ENCODE assay signal across 10 mouse cellular contexts in genomic region chr11:117101925-117102717, GRCm38 (mm10). TPM values are rescaled to one million over a fixed set of nuclear protein-coding genes. Genes with fewer than 3 reads are reported as not detected.
DNase-seq lines count a peak whose midpoint lies in the region; ATAC-seq and TF ChIP-seq lines count a peak whose summit lies in the region.
"Had no signal": no experiment of that assay in that cellular context is flagged by ENCODE, and none has a peak within 500 bp of the region (broad histone marks: within the 10 kb centered on the region; RNA-seq: fewer than 3 reads in every experiment).

No protein-coding gene starts in this region.

- H3K9ac ChIP-seq in heart, embryonic 16.5 days (ENCODE audit: low read length), result peak overlapping the region; percentile 42; the same call in 1 of the 2 replicates
- H3K9ac ChIP-seq in lung, postnatal 0 days (replicated peaks; ENCODE audit: low read depth), result no peak overlapping the region
- H3K9ac ChIP-seq in stomach, embryonic 16.5 days (ENCODE audit: low read length), result no peak overlapping the region
- H3K9ac ChIP-seq in hindbrain, embryonic 12.5 days, result no peak overlapping the region

- intact Hi-C loops in heart, postnatal 36 days (cut with DNase I), result no loop called here

- H3K36me3 ChIP-seq in heart, embryonic 16.5 days (ENCODE audit: control insufficient read depth, insufficient read depth), result no peaks in the 10 kb centered on the region
- H3K36me3 ChIP-seq in lung, postnatal 0 days (ENCODE audit: insufficient read depth, low read length), result no peaks in the 10 kb centered on the region
- no peaks in the 10 kb centered on the region for H3K36me3 ChIP-seq in stomach, embryonic 16.5 days (ENCODE audit: control insufficient read depth, insufficient read depth, low read length)
- no peaks in the 10 kb centered on the region for H3K36me3 ChIP-seq in hindbrain, embryonic 12.5 days

- no peak for DNase-seq in heart, postnatal 36 days
- no peak for DNase-seq in lung, postnatal 0 days (ENCODE audit: low spot score)
- no peak for DNase-seq in lung, postnatal 10 days
- peak; percentile 21 for DNase-seq in lung, postnatal 14 days
- DNase-seq: adrenal gland, adult 8-10 months; cerebellum, postnatal 10 days had no signal

- no peaks in the 10 kb centered on the region; the same call in 1 of the 2 replicates for H3K9me3 ChIP-seq in heart, embryonic 16.5 days (replicated peaks; ENCODE audit: control insufficient read depth, low read length)
- H3K9me3 ChIP-seq in lung, postnatal 0 days (ENCODE audit: low read length), result no peaks in the 10 kb centered on the region
- H3K9me3 ChIP-seq in stomach, embryonic 16.5 days (replicated peaks; ENCODE audit: control insufficient read depth, low read length), result no peaks in the 10 kb centered on the region
- no peaks in the 10 kb centered on the region for H3K9me3 ChIP-seq in hindbrain, embryonic 12.5 days (replicated peaks)

- H3K4me3 ChIP-seq in heart, embryonic 16.5 days (ENCODE audit: low read length), result no peak overlapping the region
- no peak overlapping the region for H3K4me3 ChIP-seq in lung, postnatal 0 days (ENCODE audit: low read depth, low read length)
- H3K4me3 ChIP-seq in stomach, embryonic 16.5 days (replicated peaks; ENCODE audit: low read length), result no peak overlapping the region
- H3K4me3 ChIP-seq in hindbrain, embryonic 12.5 days, result no peak overlapping the region

- no peak for ATAC-seq in heart, embryonic 16.5 days (replicated peaks; ENCODE audit: extremely low read depth, insufficient read depth, low FRiP score)
- ATAC-seq in lung, postnatal 0 days, result no peak
- ATAC-seq in stomach, embryonic 16.5 days (ENCODE audit: insufficient read depth, low FRiP score), result no peak
- ATAC-seq in hindbrain, embryonic 12.5 days (ENCODE audit: low FRiP score), result no peak

- H3K4me2 ChIP-seq in heart, embryonic 16.5 days (ENCODE audit: low read depth, low read length), result 0 out of 2 replicates have a peak overlapping the region, but pooled peaks have one; percentile 9
- H3K4me2 ChIP-seq in lung, postnatal 0 days (replicated peaks; ENCODE audit: low read depth, low read length), result no peak overlapping the region
- H3K4me2 ChIP-seq in stomach, embryonic 16.5 days (ENCODE audit: low read depth, low read length), result no peak overlapping the region
- H3K4me2 ChIP-seq in hindbrain, embryonic 12.5 days (replicated peaks), result no peak overlapping the region

- H3K27me3 ChIP-seq in heart, embryonic 16.5 days (ENCODE audit: control insufficient read depth, insufficient read depth, low read length), result no peaks in the 10 kb centered on the region
- no peaks in the 10 kb centered on the region for H3K27me3 ChIP-seq in lung, postnatal 0 days (replicated peaks; ENCODE audit: insufficient read depth, low read length)
- H3K27me3 ChIP-seq in stomach, embryonic 16.5 days (ENCODE audit: control insufficient read depth, insufficient read depth, low read length), result no peaks in the 10 kb centered on the region
- no peaks in the 10 kb centered on the region; the same call in 1 of the 2 replicates for H3K27me3 ChIP-seq in hindbrain, embryonic 12.5 days

- TF ChIP-seq CTCF in lung, postnatal 0 days (IDR thresholded peaks at IDR 0.05), result no peak

- WGBS in heart, embryonic 16.5 days, result 53% methylated on average over 14 of the region's 14 CpGs
- WGBS in lung, postnatal 0 days, result 59% methylated on average over 14 of the region's 14 CpGs
- 71% methylated on average over 14 of the region's 14 CpGs for WGBS in stomach, embryonic 16.5 days
- 85% methylated on average over 14 of the region's 14 CpGs for whole genome bisulfite sequencing in hindbrain, embryonic 12.5 days

- no peak for TF ChIP-seq EP300 in lung, postnatal 0 days (IDR thresholded peaks at IDR 0.05)

- peak overlapping the region; percentile 93 for H3K27ac ChIP-seq in heart, embryonic 16.5 days (ENCODE audit: low read length)
- peak overlapping the region; percentile 81 for H3K27ac ChIP-seq in lung, postnatal 0 days (ENCODE audit: low read length)
- peak overlapping the region; percentile 34; the same call in 1 of the 2 replicates for H3K27ac ChIP-seq in stomach, embryonic 16.5 days (ENCODE audit: low read length)
- no peak overlapping the region for H3K27ac ChIP-seq in hindbrain, embryonic 12.5 days
- H3K27ac ChIP-seq: macrophage had no signal

- peaks cover 40% of the 10 kb centered on the region for H3K4me1 ChIP-seq in heart, embryonic 16.5 days (ENCODE audit: control insufficient read depth, insufficient read depth, low read length)
- peaks cover 8% of the 10 kb centered on the region; the same call in 1 of the 2 replicates for H3K4me1 ChIP-seq in lung, postnatal 0 days (ENCODE audit: insufficient read depth, low read depth, low read length)
- peaks cover 20% of the 10 kb centered on the region for H3K4me1 ChIP-seq in stomach, embryonic 16.5 days (ENCODE audit: control insufficient read depth, insufficient read depth, low read length)
- peaks cover 19% of the 10 kb centered on the region for H3K4me1 ChIP-seq in hindbrain, embryonic 12.5 days

RNA-seq across cellular contexts. Expression of gene Sec14l1, which starts 12.8 kb away (rescaled TPM):
- polyA plus RNA-seq in heart, embryonic 16.5 days (2015; fragmentation: Nextera tagmentation; extraction: Ambion mirVana), result 51.0 and 54.9 TPM in 2 replicates
- 10 to 100 TPM; 67.9 to 75.2 TPM for total RNA-seq in heart, postnatal 36 days (2021)
- polyA plus RNA-seq in lung, postnatal 0 days (2015; fragmentation: Nextera tagmentation; extraction: Ambion mirVana), result 62.2 and 62.4 TPM in 2 replicates
- 61.7 and 62.5 TPM in 2 replicates for polyA plus RNA-seq in stomach, embryonic 16.5 days (2015; fragmentation: Nextera tagmentation; extraction: Ambion mirVana)
- polyA plus RNA-seq in hindbrain, embryonic 12.5 days (2016; fragmentation: Nextera tagmentation; extraction: Ambion mirVana), result 76.2 and 77.6 TPM in 2 replicates
